Mouse (Mus musculus) macrophage (primary cell): ENCODE measurements around the gene Ifna6. TPM values are rescaled to one million over a fixed set of nuclear protein-coding genes. Genes with fewer than 3 reads are reported as not detected.
"Not testable (repeated sequence)": the region's sequence is repeated elsewhere in the genome, so short reads cannot be mapped to it uniquely, and the experiment has no call there.

Experiments used
- H3K27ac ChIP-seq: fragments of 350-480 bp; formaldehyde crosslinking; 2 replicates; pipeline ENCODE4 v1.9.0; 2021
- H3K36me3 ChIP-seq: fragments of 350-480 bp; formaldehyde crosslinking; 2 replicates; pipeline ENCODE4 v1.9.0; 2021; ENCODE audit errors: inconsistent target
- H3K4me3 ChIP-seq: fragments of 350-480 bp; formaldehyde crosslinking; 2 replicates; pipeline ENCODE4 v1.9.0; 2021; ENCODE audit errors: inconsistent target
- H3K79me2 ChIP-seq: fragments of 350-480 bp; formaldehyde crosslinking; 2 replicates; pipeline ENCODE4 v1.9.0; 2021; ENCODE audit errors: inconsistent target
- WGBS: methylation state at CpG from one replicate; pipeline ENCODE4 v1.1.7; 2026; ENCODE audit warnings: inconsistent platforms; ENCODE audit not compliant: missing documents; 5-methylcytosine and 5-hydroxymethylcytosine counted together
- polyA plus RNA-seq: library from polyadenylated mRNA; stranded (reverse); fragments of 250-400 nt; gene quantifications from 3 replicates; pipeline ENCODE4 v1.2.4, GENCODE M21; 2018; ENCODE audit warnings: inconsistent platforms
- total RNA-seq, 78 experiments: library from RNA; depleted of rRNA; stranded (reverse); fragments of 250-400 nt; gene quantifications; 1 replicate in 9 of 78; 2 replicates in 24 of 78; 3 replicates in 43 of 78; 4 replicates in 2 of 78; pipeline ENCODE4 v1.2.4; 2018; ENCODE audit warnings: inconsistent platforms in 56 of 78

The Ifna6 gene
- not detected for total RNA-seq (2018; cell fraction: chromatin; rRNA removed)
- total RNA-seq (2018; cell fraction: cytosol; rRNA removed), result not detected
- not detected for total RNA-seq (2018; cell fraction: nucleus; rRNA removed)
- polyA plus RNA-seq, result not detected in 3 replicates

GRCm38 (mm10) chr4:88827116-88827515, at the start of gene Ifna6:
Ifna6 (plus strand) TSS chr4:88827416.
- H3K36me3 ChIP-seq, H3K4me3 ChIP-seq, H3K27ac ChIP-seq, H3K79me2 ChIP-seq: not testable (repeated sequence)

- no CpG with 5 or more reads among the region's 29 CpGs for WGBS
- H3K79me2 ChIP-seq, H3K4me3 ChIP-seq, H3K36me3 ChIP-seq, H3K27ac ChIP-seq: not testable (repeated sequence)
Observed at GRCm38 (mm10) chr4:88779550-88779949, 47.7 kb upstream of the Ifna6 start, which contains the start of gene Gm13272. Gm13272 (plus strand) TSS chr4:88779850.

GRCm38 (mm10) chr4:88780320-88780719, 46.9 kb upstream of the Ifna6 start:
- H3K36me3 ChIP-seq, H3K27ac ChIP-seq: not testable (repeated sequence)
- WGBS, result 90% methylated on average over 2 of the region's 18 CpGs

GRCm38 (mm10) chr4:88781831-88782230, 45.4 kb upstream of the Ifna6 start, which contains the start of gene Ifnz:
Ifnz (plus strand) TSS chr4:88782131.
- not testable (repeated sequence) for H3K36me3 ChIP-seq, H3K79me2 ChIP-seq
- WGBS, result no CpG with 5 or more reads among the region's 7 CpGs
- H3K27ac ChIP-seq, result 0 out of 2 replicates have a peak within 1 kb of the TSS, but pooled peaks have one; percentile 33
- peak within 1 kb of the TSS; percentile 12; the same call in 1 of the 2 replicates for H3K4me3 ChIP-seq

More at GRCm38 (mm10) chr4:88780320-88780719, 46.9 kb upstream of the Ifna6 start:
- not testable (repeated sequence) for H3K79me2 ChIP-seq, H3K4me3 ChIP-seq

GRCm38 (mm10) chr4:88782335-88782734, 44.9 kb upstream of the Ifna6 start:
- not testable (repeated sequence) for H3K79me2 ChIP-seq, H3K36me3 ChIP-seq
- WGBS, result no CpG with 5 or more reads among the region's 31 CpGs
- Histone ChIP-seq H3K4me3 (peak overlapping the region; percentile 12; the same call in 1 of the 2 replicates), H3K27ac (0 out of 2 replicates have a peak overlapping the region, but pooled peaks have one; percentile 33)

GRCm38 (mm10) chr4:88785409-88785808, 41.8 kb upstream of the Ifna6 start, which contains the start of gene Gm13276:
Gm13276 (plus strand) TSS chr4:88785709.
- H3K36me3 ChIP-seq, H3K79me2 ChIP-seq, H3K27ac ChIP-seq, H3K4me3 ChIP-seq: not testable (repeated sequence)
- WGBS, result no CpG with 5 or more reads among the region's 27 CpGs

GRCm38 (mm10) chr4:88788402-88788801, 38.8 kb upstream of the Ifna6 start, which contains the start of gene Gm13277:
Gm13277 (plus strand) TSS chr4:88788632.
- no CpG with 5 or more reads among the region's 28 CpGs for WGBS
- H3K79me2 ChIP-seq, H3K36me3 ChIP-seq, H3K4me3 ChIP-seq, H3K27ac ChIP-seq: not testable (repeated sequence)

GRCm38 (mm10) chr4:88791250-88791649, 36.0 kb upstream of the Ifna6 start, which contains the start of gene Gm13278:
Gm13278 (plus strand) TSS chr4:88791550.
- WGBS, result no CpG with 5 or more reads among the region's 28 CpGs
- H3K79me2 ChIP-seq, H3K27ac ChIP-seq, H3K36me3 ChIP-seq, H3K4me3 ChIP-seq: not testable (repeated sequence)

- 0% methylated on average over 1 of the region's 52 CpGs for WGBS
- H3K27ac ChIP-seq, H3K36me3 ChIP-seq, H3K4me3 ChIP-seq, H3K79me2 ChIP-seq: not testable (repeated sequence)
Observed at GRCm38 (mm10) chr4:88793936-88794675, 33.1 kb upstream of the Ifna6 start, which contains the start of gene Gm13275. Gm13275 (plus strand) TSS chr4:88794487.

GRCm38 (mm10) chr4:88797097-88797496, 30.1 kb upstream of the Ifna6 start, which contains the start of gene Gm13279:
Gm13279 (plus strand) TSS chr4:88797397.
- H3K4me3 ChIP-seq, H3K36me3 ChIP-seq, H3K27ac ChIP-seq, H3K79me2 ChIP-seq: not testable (repeated sequence)
- WGBS, result no CpG with 5 or more reads among the region's 28 CpGs

GRCm38 (mm10) chr4:88799365-88799764, 27.9 kb upstream of the Ifna6 start, which contains the start of gene Gm13285:
Gm13285 (plus strand) TSS chr4:88799665.
- H3K79me2 ChIP-seq, H3K4me3 ChIP-seq, H3K36me3 ChIP-seq, H3K27ac ChIP-seq: not testable (repeated sequence)
- WGBS, result no CpG with 5 or more reads among the region's 7 CpGs

- not testable (repeated sequence) for H3K79me2 ChIP-seq, H3K4me3 ChIP-seq, H3K27ac ChIP-seq, H3K36me3 ChIP-seq
- no CpG with 5 or more reads among the region's 29 CpGs for WGBS
Observed at GRCm38 (mm10) chr4:88802954-88803353, 24.3 kb upstream of the Ifna6 start, which contains the start of gene Gm13287. Gm13287 (plus strand) TSS chr4:88803254.

- WGBS, result no CpG with 5 or more reads among the region's 8 CpGs
- not testable (repeated sequence) for H3K4me3 ChIP-seq, H3K27ac ChIP-seq, H3K36me3 ChIP-seq, H3K79me2 ChIP-seq
Observed at GRCm38 (mm10) chr4:88805231-88805630, 22.0 kb upstream of the Ifna6 start, which contains the start of gene Gm13288. Gm13288 (plus strand) TSS chr4:88805531.

- H3K79me2 ChIP-seq, result not testable (repeated sequence)
Observed at GRCm38 (mm10) chr4:88805761-88806160, 21.5 kb upstream of the Ifna6 start.

GRCm38 (mm10) chr4:88815928-88816327, 11.3 kb upstream of the Ifna6 start, which contains the start of gene Ifna7:
Ifna7 (plus strand) TSS chr4:88816228.
- H3K36me3 ChIP-seq, result no peaks in the 10 kb centered on the region
- no peak within 1 kb of the TSS for H3K27ac ChIP-seq
- WGBS, result 80% methylated on average over 2 of the region's 3 CpGs
- no peaks in the 10 kb centered on the region for H3K79me2 ChIP-seq
- H3K4me3 ChIP-seq, result no peak within 1 kb of the TSS

More at GRCm38 (mm10) chr4:88805761-88806160, 21.5 kb upstream of the Ifna6 start:
- not testable (repeated sequence) for H3K27ac ChIP-seq, H3K4me3 ChIP-seq, H3K36me3 ChIP-seq
- WGBS, result no CpG with 5 or more reads among the region's 34 CpGs
